Mouse (Mus musculus): ENCODE measurements around the gene Ugt1a6b.

Gene Ugt1a6b

DNA sequence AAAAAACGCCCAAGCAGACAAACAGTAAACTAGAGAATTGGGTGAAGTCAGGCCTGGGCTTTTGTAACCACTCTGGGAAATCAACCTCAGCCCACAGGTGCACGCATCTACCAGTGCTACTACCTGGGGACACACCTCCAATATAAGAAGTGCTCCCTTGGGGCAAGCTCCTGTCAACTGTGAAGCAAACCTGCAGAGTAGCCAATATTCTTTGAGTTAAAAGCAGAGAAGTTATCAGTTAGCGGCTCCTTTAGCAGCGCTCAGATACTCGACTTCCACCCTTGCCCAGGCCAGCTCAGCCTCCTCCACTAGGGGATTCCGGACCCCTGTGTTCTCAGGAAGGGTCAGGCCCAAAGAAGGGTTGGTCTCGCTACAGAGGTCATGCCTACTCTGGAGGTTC, 158.7 kb downstream of the Ugt1a6b start:
- DNase-seq (ENCODE audit: low spot score): no peak

DNA sequence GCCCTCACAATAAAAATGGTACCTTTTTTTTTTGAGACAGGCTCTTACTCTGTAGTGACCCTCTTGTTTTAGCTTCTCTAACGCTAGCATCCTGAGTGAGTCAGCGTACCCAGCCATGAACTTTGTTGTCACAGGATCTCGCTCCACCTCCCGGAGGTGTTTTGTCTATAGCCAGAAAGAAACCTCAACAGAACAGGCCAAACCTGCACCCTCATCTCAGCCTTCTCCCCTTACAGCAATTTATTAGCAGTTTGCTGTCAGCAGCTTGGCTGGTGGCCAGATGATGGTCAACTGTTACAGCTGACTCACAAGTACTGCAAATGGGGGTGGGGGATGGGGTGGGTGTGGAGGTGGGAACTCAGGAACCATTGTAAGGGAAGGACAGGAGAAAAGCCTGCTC, 159.2 kb downstream of the Ugt1a6b start:
- DNase-seq (ENCODE audit: low spot score): peak; percentile 86

DNA sequence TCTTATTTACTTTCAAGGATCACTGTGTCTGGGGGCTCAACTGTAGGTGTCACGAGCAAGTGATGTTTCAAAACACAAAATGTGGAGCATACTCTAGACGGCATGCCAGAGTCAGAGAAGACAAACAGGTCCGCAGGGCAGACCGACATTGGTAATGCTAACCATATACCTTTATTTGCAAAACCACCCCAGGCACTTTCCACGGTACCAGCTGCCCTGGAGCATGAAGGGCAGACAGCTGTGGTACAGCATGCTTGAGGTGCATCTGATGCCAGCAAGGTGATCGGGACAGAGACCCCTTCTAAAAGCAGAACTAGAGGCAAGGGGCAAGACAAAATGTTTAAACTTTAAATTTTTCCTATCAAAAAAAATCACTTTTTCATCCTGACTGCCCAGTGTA, 159.9 kb downstream of the Ugt1a6b start:
- no peak for DNase-seq (ENCODE audit: low spot score)

GRCm38 (mm10) chr1:88263778-88264177, 160.7 kb downstream of the Ugt1a6b start:
- DNase-seq (ENCODE audit: low spot score): no peak

DNA sequence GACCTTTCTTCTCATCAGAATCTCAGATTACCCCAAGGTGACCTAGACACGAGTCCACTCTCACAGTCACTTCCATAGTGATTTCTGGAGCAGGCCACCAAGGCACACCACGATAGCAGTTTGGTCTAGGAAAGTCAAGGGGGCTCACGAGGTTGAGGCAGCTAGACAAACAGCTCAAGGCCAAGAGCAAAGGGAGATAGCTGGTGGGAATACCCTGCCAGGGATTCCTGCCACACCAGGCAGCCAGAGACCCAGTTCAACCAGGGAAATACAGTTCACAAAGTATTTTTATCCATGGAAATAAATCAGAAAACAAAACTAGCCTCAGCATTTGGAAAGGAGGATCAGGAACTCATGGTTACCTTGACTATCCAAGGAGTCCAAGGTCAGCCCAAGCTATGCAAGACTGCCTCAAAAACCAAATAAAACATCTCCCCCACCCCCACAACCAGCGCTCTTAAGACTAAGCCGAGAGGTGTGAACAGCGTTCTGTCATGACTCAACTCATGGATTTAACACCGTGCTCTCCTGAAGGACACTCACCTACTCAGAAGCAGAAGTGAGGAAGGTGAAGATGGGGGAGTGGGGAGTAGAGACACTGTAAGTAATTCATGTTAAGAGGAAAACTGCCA, 161.3 kb downstream of the Ugt1a6b start:
- no peak for DNase-seq (ENCODE audit: low spot score)

DNA sequence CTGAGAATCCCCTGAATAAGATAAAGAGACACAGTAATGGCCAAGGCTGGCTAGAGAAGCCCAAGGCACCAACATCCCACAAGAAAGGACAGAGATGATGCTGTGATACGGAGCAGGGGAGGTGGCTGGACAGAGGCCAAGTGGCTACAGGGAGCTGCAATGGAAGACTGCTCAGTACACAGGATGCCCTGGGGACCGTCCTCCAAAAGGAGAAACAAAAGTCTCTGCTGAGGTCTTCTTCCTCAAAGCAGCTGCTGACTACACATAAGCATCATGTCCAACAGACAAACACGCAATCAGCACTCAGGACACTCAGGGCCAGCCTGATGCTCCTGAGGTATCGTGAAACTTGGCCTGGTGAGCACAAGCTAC, 161.8 kb downstream of the Ugt1a6b start:
- no peak for DNase-seq (ENCODE audit: low spot score)

DNA sequence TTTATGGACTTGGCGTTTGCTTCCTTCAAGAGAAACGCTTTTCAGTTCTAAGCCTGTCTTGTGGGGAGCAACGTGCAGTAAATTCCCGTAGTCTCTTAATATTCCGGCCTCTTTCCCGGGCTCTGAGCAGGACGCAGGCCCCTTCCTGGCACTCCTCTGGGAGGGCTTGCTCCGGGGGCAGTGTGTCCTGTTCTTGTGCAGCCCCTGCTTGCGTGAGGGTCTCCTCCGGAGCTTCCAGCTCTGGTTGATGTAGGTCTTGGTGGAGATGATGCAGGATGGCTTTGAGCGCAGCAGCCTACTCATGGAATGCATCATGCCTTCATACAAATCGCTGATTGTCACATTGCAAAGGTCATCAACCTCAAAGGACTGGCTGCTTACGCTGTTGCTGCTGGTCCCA, 163.1 kb downstream of the Ugt1a6b start:
- no peak for DNase-seq (ENCODE audit: low spot score)

GRCm38 (mm10) chr1:88267489-88267888, 164.4 kb downstream of the Ugt1a6b start:
- DNase-seq (ENCODE audit: low spot score): no peak

GRCm38 (mm10) chr1:88268070-88268469, 165.0 kb downstream of the Ugt1a6b start:
- DNase-seq (ENCODE audit: low spot score): no peak
